Mouse (Mus musculus): ENCODE measurements around the gene Zkscan16.
A peak's percentile ranks its signal among the peaks of the same experiment; 100 is the strongest.

Gene Zkscan16

DNA sequence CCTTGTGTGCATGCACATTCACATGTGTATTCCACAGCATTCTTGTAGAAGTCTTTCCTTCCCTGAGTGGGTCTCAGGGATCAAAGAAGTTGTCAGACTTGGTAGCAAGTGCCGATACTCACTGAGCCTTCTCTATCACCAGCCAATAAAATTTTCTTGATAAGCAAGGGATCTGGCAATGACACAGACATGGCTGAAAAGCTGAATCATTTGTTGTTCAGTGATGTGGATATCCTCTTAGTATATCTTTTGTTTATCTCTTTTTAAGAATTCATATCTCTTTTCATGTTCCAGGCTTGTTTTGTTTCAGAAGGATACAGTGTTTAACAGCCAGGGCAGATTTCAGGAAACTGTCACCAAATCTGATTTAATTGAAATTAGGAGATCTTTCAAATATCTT is 55.3 kb downstream of the Zkscan16 start:
- no peak for DNase-seq (ENCODE audit: extremely low spot score, low spot score)

DNA sequence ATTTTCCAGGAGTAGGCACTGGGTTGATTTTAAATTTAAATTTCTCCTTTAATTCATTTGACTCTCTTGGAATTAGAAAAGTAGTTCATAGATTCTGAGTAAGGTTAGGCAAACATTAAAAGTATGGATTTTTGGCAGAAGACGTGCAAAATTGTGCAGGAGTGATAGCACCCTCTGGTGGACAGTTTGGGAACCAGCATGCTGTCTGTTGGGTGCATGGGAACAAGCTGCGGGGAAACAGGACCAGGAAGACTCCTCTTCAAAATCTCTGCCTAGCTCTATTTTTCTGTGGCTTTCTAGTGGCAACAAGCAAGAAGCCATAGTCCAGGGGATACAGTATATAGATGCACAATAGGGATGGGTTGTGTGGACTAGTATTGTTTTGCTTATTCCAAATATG is 56.3 kb downstream of the Zkscan16 start:
- DNase-seq (ENCODE audit: extremely low spot score, low spot score), result peak; percentile 66

DNA sequence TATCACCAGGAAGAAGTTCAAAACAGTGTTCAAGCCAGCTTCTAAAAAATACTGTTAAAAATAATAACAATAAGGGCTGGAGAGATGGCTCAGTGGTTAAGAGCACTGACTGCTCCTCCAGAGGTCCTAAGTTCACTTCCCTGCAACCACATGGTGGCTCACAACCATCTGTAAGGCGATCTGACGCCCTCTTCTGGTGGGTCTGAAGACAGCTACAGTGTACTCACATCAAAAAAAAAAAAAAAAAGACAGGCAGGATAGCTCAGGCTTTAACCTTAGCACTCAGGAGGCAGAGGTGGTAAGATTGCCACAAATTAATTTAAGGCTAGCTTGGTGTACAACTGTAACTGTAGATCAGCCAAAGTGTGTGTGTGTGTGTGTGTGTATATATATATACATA is 57.2 kb downstream of the Zkscan16 start:
- no peak for DNase-seq (ENCODE audit: extremely low spot score, low spot score)

DNA sequence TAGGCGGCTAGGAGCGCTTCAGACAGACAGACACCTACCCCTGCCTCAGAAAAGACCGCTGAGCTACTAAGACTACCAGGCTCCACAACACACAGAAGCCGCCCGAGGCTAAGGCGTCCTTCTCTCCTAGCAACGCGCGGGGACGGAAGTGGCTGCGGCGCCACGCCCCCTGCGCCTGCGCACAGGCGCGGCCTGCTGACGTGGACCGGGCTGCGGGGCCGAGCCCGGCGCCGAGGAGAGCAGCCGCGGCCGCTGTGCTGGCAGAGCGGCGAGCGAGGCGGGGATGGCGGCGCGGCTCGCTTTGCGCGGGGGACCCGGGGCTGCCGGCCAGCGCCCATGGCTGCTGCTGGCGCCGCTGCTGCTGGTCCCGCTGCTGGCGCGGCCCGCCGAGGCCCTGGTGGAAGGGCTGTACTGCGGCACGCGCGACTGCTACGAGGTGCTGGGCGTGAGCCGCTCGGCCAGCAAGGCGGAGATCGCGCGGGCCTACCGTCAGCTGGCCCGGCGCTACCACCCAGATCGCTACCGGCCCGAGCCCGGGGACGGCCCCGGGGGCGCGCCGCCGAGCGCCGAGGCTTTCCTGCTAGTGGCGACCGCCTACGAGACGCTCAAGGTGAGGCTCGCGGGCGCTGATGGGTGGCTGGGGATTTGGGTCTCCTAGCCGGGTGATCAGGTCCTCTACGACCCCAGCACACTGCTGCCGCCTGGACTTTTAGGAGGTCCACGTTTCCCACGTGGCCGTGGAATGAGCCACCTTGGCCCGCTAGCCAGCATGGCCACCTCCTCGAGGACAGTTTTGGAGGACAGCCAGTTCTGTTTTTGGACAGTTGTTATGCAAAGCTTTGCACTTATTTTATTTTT is 59.7 kb downstream of the Zkscan16 start, which contains the start of gene Gm20503:
Gm20503 (plus strand) TSS at position 263 of the 858 bp plus-strand sequence.
- peak; percentile 92 for DNase-seq (ENCODE audit: extremely low spot score, low spot score)

DNA sequence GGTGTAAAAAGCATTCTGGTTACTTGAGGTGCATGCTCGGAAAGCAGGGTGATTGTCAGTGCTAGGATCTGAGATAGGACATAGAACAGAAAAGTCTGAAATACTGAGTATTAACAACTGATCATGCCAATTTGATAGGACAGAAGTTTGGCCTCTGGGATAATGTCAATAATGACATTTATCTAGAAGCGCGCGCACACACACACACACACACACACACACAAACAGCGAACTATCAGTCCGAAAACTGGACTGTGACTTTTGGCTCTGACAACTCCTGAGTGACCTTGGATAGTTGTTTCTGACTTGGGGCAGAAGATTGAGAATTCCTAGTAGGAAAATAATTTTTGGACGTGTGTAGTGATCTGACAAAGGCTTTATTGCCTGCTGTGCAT is 60.4 kb downstream of the Zkscan16 start:
- DNase-seq (ENCODE audit: extremely low spot score, low spot score), result no peak

DNA sequence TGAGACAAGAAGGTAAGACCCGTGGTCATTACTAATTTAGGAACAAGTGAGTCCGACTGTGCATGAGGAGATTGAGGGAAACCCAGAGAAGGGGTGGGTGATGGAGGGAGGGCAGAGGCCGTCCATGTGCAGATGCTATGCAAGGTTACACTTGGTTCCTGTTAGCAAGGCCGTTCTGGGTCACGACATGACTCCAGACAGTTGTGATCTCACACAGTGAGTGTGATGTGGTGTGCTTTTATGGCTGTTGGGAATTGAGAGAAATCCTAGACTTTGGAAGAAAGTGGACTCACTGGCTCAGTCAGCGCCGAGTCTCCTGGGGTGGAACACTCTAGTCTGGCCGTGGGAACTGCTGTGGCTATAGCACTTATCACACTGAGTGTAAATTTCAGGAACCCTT is 62.8 kb downstream of the Zkscan16 start:
- peak; percentile 35 for DNase-seq (ENCODE audit: extremely low spot score, low spot score)

DNA sequence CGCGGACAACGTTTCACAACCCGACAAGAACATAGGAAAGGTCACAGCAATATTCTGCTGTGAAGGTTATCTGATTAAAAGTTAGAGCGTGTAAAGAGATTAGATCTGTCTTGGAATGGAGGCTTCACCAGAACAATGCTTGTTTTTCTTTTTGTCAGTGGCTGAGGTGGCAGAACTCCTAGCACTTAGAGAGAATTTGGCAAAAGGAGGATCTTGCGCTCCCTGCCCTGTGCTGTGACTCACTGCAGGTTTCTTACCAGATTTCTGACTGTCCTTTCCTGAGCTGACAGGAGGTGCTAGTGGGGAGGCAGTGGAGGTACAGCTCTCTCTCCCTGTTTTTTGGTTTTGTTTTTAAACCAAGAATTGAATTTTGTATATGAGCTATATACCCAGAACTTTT is 63.6 kb downstream of the Zkscan16 start:
- DNase-seq (ENCODE audit: extremely low spot score, low spot score), result no peak

All from neural tube, embryonic 10.5 days (tissue).